Mouse (Mus musculus): ENCODE measurements around the gene Slc43a2.

The Slc43a2 gene

DNA sequence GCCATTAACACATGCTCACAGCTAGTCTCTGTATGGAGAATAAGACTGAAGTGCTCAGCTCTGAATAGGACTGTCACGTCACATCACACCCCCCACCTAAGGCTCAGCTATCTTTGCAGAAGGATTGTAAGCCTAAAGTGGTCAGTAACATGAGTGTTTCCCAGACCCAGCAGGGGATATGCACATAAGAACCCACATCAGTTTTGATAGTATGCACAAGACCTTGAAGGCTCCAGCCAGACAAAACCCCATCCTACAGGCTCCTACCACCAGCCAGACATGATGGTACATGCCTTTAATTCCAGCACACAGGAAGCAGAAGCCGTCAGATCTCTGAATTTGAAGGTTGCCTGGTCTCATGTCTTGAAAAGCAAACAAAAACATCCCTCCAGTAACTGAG lies 78.5 kb downstream of the Slc43a2 start:
- DNase-seq, result no peak

DNA sequence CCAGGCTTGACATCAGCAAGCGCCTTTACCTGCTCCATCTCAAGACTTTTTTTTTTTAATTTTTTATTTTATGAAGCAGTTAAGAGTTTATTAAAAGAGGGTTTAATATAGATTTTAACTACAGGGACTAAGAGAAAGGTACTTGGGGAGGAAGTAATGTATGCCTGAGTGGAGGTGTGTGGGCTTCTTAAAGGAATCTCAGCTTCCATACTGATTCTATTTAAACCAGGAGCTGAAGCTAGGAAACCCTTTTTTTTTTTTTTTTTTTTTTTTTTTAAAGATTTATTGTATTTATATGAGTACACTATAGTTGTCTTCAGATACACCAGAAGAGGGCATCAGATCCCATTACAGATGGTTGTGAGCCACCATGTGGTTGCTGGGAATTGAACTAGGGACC lies 83.3 kb downstream of the Slc43a2 start:
- DNase-seq, result no peak

DNA sequence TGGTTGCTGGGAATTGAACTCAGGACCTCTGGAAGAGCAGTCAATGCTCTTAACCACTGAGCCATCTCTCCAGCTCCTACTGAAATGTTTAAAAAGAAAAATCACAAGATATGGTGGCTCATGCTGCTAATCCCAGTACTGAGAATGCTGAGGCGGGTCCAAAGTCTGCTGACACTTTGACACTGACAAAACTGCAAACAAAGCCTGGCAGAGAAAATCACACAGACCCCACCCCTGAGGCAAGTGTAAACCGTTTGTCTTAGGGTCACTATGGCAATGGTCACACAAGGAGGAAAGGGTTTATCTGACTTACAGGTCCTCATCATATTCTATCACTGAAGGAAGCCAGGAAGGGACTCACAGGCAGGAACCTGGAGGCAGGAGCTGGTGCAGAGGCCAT lies 84.1 kb downstream of the Slc43a2 start:
- no peak for DNase-seq

DNA sequence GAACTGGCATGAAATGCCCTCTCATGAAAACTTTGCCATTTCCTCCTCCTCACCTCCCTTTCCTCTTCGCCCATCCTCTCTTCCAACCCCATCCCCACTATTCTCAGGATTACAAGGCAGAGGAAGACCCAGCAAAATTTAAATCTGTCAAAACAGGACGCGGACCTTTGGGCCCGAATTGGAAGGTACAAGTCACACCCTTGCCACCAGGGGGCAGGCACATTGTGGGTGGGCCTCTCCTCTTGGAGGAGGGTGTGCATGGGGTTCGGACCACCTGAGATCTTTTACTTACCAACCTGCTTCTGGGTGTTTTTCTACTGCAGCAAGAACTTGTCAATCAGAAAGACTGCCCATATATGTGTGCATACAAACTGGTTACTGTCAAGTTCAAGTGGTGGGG lies 87.6 kb downstream of the Slc43a2 start:
- DNase-seq, result no peak

DNA sequence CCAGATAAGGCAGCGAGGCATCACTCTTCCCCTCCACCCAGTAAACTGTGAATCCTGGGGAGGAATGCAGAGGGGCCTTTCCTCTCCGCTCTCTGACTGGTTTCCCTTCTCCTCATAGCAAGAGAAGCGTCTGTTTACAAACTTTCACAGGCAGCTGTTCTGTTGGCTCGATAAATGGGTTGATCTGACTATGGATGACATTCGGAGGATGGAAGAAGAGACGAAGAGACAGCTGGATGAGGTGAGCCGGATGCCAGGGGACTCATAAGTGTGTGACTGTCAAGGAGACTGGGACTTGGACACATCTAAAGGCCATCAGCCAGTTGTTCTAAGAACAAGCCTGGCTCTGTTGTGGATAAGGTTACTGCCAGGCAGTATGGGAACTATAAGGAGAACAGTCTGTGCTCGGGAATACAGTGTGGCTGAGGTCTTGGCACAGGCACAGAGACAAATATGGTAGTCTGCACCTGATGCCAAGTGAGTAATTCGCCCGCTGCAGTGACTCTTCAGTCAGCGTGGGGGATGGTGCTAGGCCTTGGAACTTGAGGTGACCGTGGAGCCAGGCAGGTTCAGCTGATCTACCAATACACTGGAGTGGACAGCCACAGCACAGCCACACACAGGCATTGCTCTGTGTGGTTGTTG lies 88.8 kb downstream of the Slc43a2 start:
- peak; percentile 70 for DNase-seq

DNA sequence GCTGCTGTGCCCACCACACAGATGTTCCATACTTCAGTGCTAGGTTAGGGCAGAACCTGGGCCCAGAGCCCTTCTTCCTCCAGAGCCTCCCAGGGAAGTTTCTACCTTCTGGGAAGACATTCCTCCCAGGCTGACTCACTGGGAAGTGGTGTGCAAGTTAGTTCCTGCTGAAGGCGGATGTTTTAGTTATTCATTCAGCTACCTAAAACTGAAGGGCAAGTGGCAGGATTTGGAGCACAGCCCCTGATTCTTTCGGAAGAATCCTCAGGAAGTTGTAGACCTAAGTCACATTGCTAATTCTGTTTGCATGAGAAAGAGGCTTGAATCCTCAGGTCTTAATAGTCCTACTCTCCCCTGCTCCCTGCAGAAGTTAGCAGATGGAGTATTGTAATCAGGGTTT lies 89.9 kb downstream of the Slc43a2 start:
- no peak for DNase-seq

DNA sequence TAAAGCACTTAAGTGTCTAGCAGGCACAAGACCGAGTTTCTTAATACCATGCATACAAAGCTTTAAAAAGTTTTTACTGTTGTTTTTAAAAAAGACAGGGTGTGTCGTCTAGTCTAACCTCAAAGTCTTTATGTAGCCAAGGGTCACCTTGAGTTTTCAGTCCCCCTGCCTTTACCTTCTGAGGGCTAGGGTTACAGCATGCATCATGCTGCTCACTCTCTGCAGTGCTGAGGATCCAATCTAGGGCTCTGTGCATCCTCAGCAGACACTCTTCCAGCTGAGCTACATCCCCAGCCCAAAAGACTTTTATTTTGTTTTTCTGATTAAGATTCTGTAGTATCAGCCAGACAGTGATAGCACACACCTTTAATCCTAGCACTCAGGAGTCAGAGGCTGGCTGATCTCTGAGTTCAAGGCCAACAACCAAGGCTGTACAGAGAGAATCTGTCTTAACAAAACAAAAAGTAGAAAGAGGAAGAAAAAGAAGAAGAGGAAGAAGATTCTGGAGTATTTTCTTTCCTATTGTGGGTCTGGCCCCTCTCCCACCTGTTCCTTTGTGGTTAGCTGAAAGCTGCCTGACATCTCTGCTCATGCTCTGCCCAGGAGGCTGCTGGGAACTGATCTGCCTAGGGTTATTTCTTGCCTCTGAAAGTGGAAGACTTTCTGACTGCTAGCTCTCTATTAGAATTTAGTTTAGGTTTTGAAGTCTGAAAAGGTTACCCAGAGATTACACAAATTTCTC lies 91.3 kb downstream of the Slc43a2 start:
- DNase-seq, result no peak

DNA sequence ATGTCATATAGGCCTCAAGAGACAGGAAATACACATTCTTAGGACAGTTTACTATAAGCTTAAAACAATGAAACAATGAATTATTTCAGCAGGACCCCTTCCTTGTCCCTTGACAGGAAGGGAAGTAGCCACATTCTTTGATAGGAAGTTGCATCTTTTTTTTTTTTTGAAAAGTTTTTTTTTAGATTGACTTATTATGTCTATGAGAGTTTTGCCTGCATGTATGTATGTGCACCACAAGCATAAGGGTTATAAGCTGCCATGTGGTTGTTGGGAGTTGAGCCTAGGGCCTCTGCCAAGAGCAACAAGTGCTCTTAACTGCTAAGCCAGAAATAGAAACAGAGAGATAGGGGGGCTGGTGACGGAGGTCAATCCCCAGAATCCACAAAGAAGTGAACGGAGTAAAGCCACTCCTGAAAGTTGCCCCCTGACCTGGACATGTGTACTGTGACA lies 92.6 kb downstream of the Slc43a2 start:
- DNase-seq, result no peak

DNA sequence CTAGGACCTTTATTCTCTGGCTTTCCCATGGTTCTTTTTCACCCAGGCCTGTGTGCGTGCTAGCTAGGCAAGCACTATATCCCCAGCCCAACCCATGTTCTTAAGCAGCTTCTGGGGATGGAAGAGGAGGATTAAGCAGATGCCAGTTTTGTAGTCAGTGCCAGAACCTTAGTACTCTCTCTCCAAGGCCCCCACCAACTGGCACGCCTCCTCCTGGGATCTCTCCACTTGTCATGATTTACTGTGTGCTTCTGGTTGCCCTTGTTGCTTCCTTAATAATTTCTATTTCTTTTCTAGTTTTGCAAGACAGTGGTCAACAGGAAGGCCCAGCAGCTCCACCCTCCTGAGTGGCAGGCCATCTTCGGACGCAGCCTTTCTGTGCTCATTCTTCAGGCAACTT lies 94.3 kb downstream of the Slc43a2 start:
- DNase-seq, result no peak
